8 mouse cellular contexts compared by ENCODE assay signal in genomic region chr8:119395072-119395950, GRCm38 (mm10). TPM values are rescaled to one million over a fixed set of nuclear protein-coding genes. Genes with fewer than 3 reads are reported as not detected.
DNase-seq lines count a peak whose midpoint lies in the region; ATAC-seq and TF ChIP-seq lines count a peak whose summit lies in the region.

No protein-coding gene starts in this region.

- peak; percentile 31; the same call in 1 of the 2 replicates for ATAC-seq in heart, embryonic 12.5 days (ENCODE audit: insufficient number of reproducible peaks, low FRiP score)
- ATAC-seq in hindbrain, embryonic 13.5 days (ENCODE audit: low FRiP score) = peak; percentile 65

- H3K9me3 ChIP-seq in heart, embryonic 12.5 days (replicated peaks) = no peaks in the 10 kb centered on the region
- H3K9me3 ChIP-seq in E14TG2a.4 (ENCODE audit: low read length) = no peaks in the 10 kb centered on the region
- no peaks in the 10 kb centered on the region for H3K9me3 ChIP-seq in hindbrain, embryonic 13.5 days

- peaks cover 6% of the 10 kb centered on the region; the same call in 1 of the 2 replicates for H3K36me3 ChIP-seq in heart, embryonic 12.5 days
- no peaks in the 10 kb centered on the region for H3K36me3 ChIP-seq in E14TG2a.4 (ENCODE audit: insufficient read depth, low read length)
- H3K36me3 ChIP-seq in hindbrain, embryonic 13.5 days = peaks cover 9% of the 10 kb centered on the region; the same call in 1 of the 2 replicates

- 5% methylated on average over 71 of the region's 83 CpGs for whole genome bisulfite sequencing in heart, embryonic 12.5 days
- 7% methylated on average over 74 of the region's 83 CpGs for WGBS in hindbrain, embryonic 13.5 days

- H3K9ac ChIP-seq in heart, embryonic 12.5 days = peak overlapping the region; percentile 92
- H3K9ac ChIP-seq in hindbrain, embryonic 13.5 days = peak overlapping the region; percentile 97

- H3K4me3 ChIP-seq in heart, embryonic 12.5 days = peak overlapping the region; percentile 89
- H3K4me3 ChIP-seq in E14TG2a.4 (replicated peaks; ENCODE audit: low read length) = peak overlapping the region; percentile 83
- H3K4me3 ChIP-seq in hindbrain, embryonic 13.5 days = peak overlapping the region; percentile 88

- H3K4me1 ChIP-seq in heart, embryonic 12.5 days (replicated peaks) = peaks cover 21% of the 10 kb centered on the region
- H3K4me1 ChIP-seq in E14TG2a.4 (replicated peaks; ENCODE audit: low read depth, low read length) = peaks cover 13% of the 10 kb centered on the region
- H3K4me1 ChIP-seq in hindbrain, embryonic 13.5 days (replicated peaks) = peaks cover 19% of the 10 kb centered on the region

- TF ChIP-seq CTCF in E14TG2a.4 (conservative IDR thresholded peaks at IDR 0.05; ENCODE audit: low read length) = no peak

- peak overlapping the region; percentile 99 for H3K4me2 ChIP-seq in heart, embryonic 12.5 days
- H3K4me2 ChIP-seq in hindbrain, embryonic 13.5 days = peak overlapping the region; percentile 100

- peak overlapping the region; percentile 84 for H3K27ac ChIP-seq in heart, embryonic 12.5 days (ENCODE audit: poor library complexity, severe bottlenecking)
- peak overlapping the region; percentile 94 for H3K27ac ChIP-seq in hindbrain, embryonic 13.5 days

- no peak for DNase-seq in heart, adult 8-10 months (ENCODE audit: low spot score)
- DNase-seq in embryo, embryonic 11 days = peak; percentile 57
- DNase-seq in mesoderm, embryonic 11.5 days (ENCODE audit: low read depth, low spot score) = peak; percentile 54
- no peak for DNase-seq in layer of hippocampus, adult 11-12 months (ENCODE audit: low spot score)
- no peak for DNase-seq in frontal cortex, postnatal 14 days (ENCODE audit: low spot score in 2 of 2)

- no peaks in the 10 kb centered on the region for H3K27me3 ChIP-seq in heart, embryonic 12.5 days (replicated peaks)
- H3K27me3 ChIP-seq in E14TG2a.4 (ENCODE audit: insufficient read depth, low read length) = peaks cover 38% of the 10 kb centered on the region
- 0 out of 2 replicates have a peak, but pooled peaks cover 2% of the 10 kb centered on the region for H3K27me3 ChIP-seq in hindbrain, embryonic 13.5 days

RNA-seq across cellular contexts. Expression of gene Mlycd, which starts 0.6 kb away (rescaled TPM):
- polyA plus RNA-seq in heart, embryonic 12.5 days (2016; fragmentation: Nextera tagmentation; extraction: Ambion mirVana) = 19.3 and 20.1 TPM in 2 replicates
- 100 to 1,000 TPM; 102 to 129 (median 123) TPM for total RNA-seq in heart, adult 8-10 months (2022)
- polyA plus RNA-seq in hindbrain, embryonic 13.5 days (2015; fragmentation: Nextera tagmentation; extraction: Ambion mirVana) = 14.1 and 14.8 TPM in 2 replicates

RNA-seq across cellular contexts. Expression of gene Osgin1, which starts 38.6 kb away (rescaled TPM):
- polyA plus RNA-seq in heart, embryonic 12.5 days (2016; fragmentation: Nextera tagmentation; extraction: Ambion mirVana) = 0.27 and 0.54 TPM in 2 replicates
- total RNA-seq in heart, adult 8-10 months (2022) = 1 to 10 TPM; 3.4 to 7.6 (median 5.8) TPM
- polyA plus RNA-seq in hindbrain, embryonic 13.5 days (2015; fragmentation: Nextera tagmentation; extraction: Ambion mirVana) = 0.08 and 0.28 TPM in 2 replicates

RNA-seq across cellular contexts. Expression of gene Hsbp1, which starts 51.0 kb away (rescaled TPM):
- polyA plus RNA-seq in heart, embryonic 12.5 days (2016; fragmentation: Nextera tagmentation; extraction: Ambion mirVana) = 268 and 275 TPM in 2 replicates
- total RNA-seq in heart, adult 8-10 months (2022) = 100 to 1,000 TPM; 154 to 167 (median 157) TPM
- 623 and 628 TPM in 2 replicates for polyA plus RNA-seq in hindbrain, embryonic 13.5 days (2015; fragmentation: Nextera tagmentation; extraction: Ambion mirVana)

RNA-seq across cellular contexts. Expression of gene Necab2, which starts 51.2 kb away (rescaled TPM):
- polyA plus RNA-seq in heart, embryonic 12.5 days (2016; fragmentation: Nextera tagmentation; extraction: Ambion mirVana) = 0.71 and 0.75 TPM in 2 replicates
- total RNA-seq in heart, adult 8-10 months (2022) = not detected
- 34.5 and 36.4 TPM in 2 replicates for polyA plus RNA-seq in hindbrain, embryonic 13.5 days (2015; fragmentation: Nextera tagmentation; extraction: Ambion mirVana)

Comparison
In these comparisons a context has a peak if more than half of its experiments do, and no peak if none do; other contexts are left out.
1. DNase-seq: peak in embryo, embryonic 11 days (single experiment) and mesoderm, embryonic 11.5 days (single experiment); none in heart, adult 8-10 months (single experiment), layer of hippocampus, adult 11-12 months (single experiment) and frontal cortex, postnatal 14 days (0 of 2).
2. Peak in every context shown above with its lines, with median percentiles within 50 percentile points of each other: H3K4me3 ChIP-seq.